Mouse (Mus musculus) layer of hippocampus, postnatal 25 days (tissue): ENCODE results near the gene Tmed1. TPM values are rescaled to one million over a fixed set of nuclear protein-coding genes. Genes with fewer than 3 reads are reported as not detected.
"Not testable (repeated sequence)": the region's sequence is repeated elsewhere in the genome, so short reads cannot be mapped to it uniquely, and the experiment has no call there.

ENCODE experiments used
- DNase-seq, 2 experiments: peaks; one replicate each; pipeline ENCODE4 v3.0.0; 2022; ENCODE audit warnings: mixed read lengths in 2 of 2, low spot score in 1 of 2; ENCODE audit errors: extremely low spot score in 1 of 2
- total RNA-seq, 2 experiments: library from RNA; stranded (reverse); gene quantifications; 2 replicates each; pipeline ENCODE4 v1.2.3; 2021

The Tmed1 gene
- total RNA-seq: 10 to 100 TPM; 12.9 to 14.0 TPM

DNA sequence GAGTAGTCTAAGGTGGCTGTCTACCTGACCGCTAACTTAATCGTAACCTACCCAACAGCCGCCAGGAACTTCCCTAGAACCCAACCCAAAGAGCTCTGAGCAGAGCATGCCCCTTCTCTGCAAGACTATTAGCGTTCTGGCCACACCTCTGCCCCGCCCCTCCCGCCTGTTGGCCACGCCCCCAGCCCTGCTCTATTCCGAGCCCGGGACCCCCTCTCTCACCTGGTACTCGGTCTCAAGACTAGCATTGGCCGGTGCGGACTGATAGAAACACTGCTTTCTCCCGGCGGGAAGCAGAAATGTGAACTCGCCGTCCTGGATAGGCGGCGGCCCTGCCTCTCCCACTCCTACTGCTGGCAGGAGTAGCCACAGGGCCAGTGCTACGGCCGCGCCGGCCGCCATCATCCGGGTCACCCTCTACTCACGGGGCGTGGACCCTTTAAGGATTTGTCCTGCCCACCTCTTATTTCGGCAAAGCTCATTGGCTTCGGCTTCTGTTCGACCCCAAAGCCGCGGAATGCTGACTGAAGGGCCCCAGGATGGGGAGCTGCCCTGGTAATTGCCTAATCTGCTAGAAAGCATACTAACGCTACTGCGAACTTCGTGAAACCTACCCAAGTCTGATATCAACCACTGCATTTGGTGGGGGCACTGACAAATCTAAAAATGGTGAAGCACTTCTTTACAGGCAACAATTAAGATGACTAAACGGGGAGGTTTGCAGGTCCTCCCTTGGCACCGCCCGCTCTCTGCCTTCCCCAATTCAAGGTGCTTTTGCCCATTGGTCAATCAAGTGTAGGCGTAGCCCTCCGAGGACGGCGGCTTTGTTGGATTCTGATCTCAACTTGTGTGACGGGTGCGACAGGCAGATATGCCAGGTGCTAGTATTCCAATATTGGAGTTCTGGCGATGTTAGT lies at the start of gene Tmed1:
Tmed1 (minus strand) TSS at position 481 of the 917 bp plus-strand sequence.
- peak; percentile 80 to 91 for DNase-seq

DNA sequence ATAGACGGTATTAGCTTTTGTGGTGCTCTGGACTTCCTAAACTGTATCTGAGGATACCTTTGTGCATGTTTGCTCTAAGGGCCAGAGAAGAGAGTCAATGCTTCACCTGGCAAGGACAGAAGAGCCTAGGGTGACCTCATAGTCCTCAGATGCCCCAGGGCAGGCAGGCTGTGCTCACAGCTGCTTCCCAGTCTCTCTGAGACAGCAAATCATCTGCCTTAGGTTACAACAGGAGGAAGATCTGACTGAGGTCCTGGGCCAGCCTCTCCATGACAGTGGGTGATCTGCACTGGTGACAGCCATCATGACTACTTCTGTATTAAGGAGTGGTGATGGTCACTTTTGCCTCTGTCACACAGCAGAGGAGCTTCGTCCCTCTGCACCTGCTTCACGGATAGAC lies 49.1 kb upstream of the Tmed1 start:
- no peak for DNase-seq

DNA sequence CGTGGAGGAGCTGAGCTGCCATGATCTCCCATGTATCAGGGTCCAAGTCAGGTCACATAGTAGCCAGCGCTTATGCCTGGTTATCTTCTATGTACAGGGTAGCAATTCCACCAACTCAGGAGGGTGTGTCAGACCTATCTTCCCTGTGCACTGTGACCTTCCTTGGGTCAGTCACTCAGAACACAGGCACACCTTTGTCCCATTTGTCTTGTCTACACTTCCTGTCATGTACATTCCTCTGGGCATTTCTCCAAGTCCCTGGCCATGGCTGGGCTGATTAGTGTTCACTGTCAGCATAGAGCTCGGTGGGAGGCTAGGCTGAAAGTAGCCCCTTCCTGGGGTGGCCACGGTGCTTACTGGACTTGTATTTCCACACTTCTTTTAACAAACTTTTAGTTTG lies 48.3 kb upstream of the Tmed1 start:
- DNase-seq: no peak

DNA sequence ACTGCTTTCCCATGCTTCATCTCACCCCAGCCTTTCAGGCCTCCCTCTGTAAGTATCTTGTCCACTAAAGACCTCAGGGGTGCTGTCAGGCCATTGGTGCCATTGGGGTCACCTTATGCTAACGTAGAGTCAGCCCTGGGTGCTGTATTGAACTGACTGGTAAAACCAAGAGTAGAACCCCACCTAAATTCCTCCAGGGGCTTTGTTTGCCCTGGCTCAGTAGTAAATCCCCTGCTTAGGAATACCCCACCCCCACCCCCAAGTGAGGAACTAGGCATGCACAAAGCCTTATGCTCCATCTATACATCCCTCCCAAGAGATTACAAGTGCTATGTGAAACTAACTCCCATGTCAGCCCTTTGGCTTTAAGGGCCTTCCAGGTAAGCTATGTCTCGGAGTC lies 47.5 kb upstream of the Tmed1 start:
- DNase-seq: no peak

DNA sequence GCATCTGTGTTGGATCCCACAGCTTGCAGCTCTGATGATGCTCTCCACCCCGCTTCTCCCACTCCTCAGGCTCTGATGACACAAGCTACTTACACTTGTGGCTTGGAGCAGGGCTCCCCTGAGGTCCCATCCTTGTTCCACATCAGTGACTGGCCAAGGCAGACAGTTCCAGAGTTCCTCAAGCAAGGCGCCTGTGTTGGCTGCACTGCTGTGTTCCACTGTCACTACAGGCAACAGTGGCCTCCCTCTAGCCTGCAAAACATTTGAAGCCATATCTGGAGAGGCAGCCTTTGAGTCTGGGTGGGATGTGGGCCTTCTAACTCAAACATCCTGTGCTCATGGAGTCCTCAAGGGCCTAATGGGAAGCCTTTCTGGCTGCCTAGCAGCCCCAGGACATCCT lies 46.9 kb upstream of the Tmed1 start:
- DNase-seq: no peak

DNA sequence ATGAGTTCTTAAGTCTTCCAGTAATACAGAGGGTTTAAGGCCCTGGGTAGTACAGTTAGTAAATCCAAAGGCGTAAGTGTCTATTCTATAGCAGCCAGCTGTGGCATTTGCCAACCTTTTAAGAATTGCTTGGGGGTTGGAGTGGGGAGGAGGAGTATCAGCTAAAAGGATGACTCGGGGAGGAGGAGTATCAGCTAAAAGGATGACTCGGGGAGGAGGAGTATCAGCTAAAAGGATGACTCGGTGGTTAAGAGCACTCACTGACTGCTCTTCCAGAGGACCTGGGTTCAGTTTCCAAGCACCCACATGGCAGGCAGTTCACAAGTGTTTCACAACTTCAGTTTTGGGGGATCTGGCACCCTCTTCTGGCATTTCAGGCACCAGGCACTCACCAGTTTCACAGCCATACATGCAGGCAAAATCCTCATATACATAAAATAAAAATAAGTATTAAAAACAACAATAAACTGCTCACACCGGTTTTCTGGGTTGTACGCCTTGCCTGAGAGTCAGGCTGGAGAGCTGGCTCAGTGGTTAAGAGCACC lies 45.2 kb upstream of the Tmed1 start:
- DNase-seq: no peak

DNA sequence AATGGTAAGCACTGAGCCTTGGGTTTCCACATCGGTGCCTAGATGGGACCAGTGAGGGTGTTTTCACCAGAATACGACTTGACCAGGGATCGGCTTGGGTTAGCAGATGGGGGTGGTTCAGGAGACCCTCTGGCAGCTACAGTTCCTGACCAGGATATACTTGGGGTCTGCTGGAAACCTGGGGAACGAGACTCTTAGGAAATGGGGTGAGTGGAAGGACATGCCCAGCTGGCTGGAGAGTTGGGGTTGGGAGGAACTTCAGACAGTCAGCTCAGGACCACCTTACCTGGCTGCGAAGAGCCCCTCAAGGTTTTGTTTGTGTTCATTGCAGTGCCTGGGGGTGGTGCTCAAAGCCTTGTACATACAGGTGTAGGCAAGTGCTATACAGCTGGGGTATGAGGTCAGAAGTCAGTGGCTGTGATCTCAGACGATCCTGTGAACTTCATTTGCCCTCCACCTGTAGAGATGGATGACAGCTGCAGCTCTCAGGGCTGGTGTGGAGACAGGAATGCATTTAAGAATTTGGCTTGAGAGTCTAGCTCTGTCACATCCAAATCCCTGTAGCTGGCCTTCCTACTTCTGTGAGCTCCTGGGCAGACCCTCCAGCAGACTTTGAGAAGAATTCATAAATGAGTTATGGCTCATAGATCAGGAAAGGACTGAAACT lies 43.7 kb upstream of the Tmed1 start:
- no peak for DNase-seq

DNA sequence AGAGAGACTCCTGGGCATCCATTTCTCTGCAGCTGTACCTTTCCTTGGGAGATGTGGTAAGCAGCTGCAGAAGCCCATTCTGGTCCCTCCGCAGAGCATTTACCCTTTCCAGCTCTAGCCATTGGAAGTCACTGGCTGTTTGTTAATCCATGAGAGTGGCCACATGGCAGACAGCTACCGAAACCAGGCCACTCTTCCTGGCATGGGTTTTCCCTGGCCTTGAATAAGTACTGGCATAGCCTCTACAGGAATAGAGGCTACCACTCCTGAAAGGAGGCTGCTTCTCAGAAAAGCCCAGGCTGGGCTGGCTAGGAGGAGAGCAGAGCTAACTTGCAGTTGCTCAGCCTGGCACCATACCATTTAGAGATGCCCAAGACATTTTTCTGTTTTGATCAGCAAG lies 41.0 kb upstream of the Tmed1 start:
- DNase-seq: no peak

DNA sequence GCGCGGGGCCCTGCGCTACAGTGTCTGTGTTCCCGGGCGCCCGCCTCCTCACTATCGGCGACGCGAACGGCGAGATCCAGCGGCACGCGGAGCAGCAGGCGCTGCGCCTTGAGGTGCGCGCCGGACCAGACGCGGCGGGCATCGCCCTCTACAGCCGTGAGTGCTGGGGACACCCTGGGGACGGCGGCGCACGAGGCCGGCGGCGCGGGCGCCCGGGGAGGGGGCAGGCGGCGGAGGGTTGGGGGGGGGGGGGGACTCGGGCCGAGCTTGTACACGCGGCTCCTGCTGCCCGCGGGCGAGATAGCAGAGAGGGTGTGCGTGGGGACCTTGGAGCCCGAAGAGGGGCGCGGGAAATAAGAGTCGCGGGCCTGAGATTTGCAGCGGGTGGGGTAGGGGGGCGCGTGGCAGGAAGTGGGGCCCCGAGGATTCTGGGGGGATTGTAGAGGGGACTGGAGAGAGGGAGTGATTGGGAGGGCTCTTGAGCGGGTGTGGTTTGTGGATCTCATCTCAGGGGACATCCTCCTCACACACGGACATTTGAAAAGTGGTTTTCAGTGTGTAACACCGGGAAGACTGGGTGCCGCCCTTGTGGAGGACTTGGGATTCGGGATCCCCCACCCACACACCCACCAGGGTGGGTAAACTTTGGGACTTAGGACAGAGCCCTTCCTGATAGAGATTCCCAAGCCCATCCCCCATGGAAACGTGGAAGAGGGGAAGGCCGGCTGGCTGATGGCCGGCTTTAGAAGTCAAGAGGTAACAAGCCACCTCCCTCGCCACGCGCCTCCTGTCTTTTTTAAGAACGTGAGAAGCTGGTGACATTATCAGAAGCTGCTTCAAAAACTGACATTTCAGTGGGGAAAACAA lies 37.3 kb upstream of the Tmed1 start:
- DNase-seq: peak in 1 of 2 experiments; percentile 41

DNA sequence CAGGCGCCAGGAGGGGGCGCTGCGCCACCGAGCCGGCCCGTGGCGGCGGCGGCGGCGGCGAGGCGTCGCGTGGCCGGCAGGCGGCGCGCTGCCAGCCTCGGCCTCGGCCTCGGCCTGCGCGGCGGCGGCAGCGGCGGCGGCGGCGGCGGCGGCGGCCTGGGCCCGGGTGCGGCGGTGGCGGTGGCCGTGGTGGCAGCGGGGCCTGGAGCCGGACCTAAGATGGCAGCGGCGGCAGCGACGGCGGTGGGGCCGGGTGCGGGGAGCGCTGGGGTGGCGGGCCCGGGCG lies 36.7 kb upstream of the Tmed1 start, which contains the start of gene Carm1:
Carm1 (plus strand) TSS at position 106 of the 286 bp plus-strand sequence.
- peak in 1 of 2 experiments; percentile 50 for DNase-seq

DNA sequence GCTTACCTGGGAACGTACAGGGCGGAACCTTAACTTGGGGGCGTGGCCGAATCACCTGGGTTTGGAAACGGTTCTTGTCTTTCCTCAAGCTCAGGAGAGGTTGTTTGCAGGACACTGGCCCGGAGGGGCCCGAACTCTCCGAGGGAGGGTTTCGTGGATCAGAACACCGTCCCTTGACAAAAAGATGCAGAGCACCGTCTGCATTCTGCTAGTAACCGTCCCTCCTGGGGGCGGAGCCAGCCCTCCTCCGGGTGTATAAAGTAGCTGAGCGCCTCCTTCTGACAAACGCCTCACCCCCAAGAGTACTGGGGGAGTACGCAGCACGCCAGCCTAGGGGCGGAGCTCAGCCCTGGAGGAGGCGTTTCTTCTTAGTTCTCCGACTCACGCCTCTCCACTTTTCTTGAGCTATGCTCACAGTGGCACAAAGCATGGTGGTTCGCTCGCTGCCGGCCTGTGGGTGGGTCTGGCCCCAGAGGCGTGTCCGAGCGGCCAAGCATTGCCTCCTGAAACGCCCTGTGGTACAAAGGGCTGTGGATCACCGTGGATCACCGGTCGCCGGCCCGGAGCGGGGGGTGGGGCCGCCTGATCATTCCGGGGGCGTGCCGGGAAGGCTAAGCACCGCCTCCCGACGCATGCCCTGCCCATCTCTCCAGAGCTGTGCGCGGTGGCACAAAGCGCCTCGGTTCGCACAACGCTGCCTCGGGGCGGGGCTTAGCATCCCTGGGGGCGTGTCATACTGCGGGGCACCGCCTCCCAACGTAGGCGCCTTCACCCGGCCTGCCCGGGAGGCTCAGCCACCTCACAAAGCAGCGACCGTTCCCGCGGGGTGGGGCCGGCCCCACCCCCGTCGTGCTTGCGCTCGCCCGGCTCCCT lies 36.1 kb upstream of the Tmed1 start:
- peak; percentile 92 to 97 for DNase-seq

DNA sequence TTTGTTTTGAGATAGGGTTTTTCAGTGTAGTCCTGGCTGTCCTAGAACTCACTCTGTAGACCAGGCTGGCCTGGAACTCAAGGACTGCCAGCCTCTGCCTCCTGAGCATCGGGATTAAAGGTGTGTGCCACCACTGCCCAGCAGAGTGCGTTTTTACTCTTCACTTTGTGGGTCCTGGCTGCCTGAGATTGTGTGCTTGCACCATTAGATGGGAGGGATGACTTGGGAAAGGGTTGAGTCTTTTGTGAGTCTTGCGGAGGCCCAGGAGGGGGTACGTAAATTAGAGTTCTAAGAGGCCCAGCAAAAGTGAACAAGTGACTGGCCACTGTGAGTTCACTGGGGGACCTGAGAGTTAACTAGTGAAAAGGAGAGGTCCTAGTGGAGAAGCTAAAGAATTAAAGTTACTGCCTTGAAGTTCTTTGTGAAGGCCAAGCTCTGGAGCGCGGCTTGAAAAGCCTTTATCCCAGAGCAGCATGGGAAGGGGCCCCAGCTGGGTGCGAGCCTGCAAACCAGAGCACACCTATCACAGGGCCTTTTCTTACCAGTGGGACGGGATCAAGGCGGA lies 35.4 kb upstream of the Tmed1 start:
- no peak for DNase-seq

DNA sequence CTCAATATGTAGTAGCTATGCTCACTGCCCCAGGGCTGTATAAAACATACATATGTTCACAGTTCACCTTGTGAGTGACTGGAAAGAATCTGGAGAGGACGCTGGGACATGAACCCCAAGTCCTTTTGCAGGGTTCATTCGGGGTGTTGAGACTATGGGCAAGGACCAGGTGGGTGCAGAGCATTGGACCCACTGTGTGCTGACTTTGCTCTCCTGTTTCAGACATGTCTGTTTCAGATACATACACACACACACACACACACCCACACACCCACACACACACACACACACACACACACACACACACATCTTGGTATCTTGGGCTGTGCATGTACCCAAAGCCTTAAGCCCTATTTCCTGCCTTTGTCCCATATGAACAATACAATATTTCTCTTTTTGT lies 31.9 kb upstream of the Tmed1 start:
- not testable (repeated sequence) for DNase-seq

DNA sequence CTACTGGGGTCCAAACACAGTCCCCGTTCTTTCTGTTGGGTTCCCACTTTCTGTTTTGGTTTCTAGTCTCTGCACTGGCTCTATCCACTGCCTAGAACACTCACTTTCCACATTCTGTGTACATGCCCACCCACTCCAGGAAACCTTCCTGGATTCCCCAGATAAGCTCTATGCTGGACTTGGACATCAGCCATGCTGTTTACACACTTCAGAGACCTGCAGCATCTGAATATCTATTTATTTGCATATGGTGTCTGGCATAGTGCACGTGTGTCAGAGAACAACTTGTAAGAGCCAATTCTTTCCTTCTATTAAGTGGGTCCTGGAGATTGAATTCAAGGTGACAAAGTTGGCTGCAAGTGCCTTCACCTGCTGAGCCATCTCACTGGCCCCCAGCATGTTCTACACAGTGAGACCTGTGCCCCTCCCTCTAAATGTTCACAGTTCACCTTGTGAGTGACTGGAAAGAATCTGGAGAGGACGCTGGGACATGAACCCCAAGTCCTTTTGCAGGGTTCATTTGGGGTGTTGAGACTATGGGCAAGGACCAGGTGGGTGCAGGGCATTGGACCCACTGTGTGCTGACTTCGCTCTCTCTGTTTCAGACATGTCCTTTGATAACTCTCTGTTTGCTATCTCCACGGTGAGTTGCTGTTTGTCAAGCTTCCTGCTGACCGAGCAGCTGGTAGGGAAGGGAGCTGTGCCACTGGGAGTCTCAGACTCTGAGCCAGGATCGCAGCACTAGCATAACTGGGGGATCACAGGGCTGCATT lies 30.1 kb upstream of the Tmed1 start:
- no peak for DNase-seq

DNA sequence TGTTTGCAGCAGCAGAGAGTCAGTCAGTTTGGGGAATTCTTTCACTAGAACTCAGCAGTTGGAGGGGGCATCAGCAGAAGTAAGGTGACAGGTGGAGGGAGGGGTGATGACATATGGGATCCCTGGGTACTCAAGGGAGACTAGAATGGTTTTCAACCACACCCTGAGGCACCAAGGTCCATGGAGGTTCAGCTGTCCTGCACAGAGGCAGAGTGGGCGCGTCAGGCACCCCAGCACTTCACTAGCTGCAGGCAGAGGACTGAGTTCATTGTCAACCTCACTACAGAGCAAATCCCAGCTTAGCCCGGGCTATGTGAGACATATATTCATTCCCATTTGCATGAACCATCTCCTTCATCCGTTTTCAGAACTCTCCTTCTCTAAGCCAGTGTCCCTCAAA lies 27.0 kb upstream of the Tmed1 start:
- no peak for DNase-seq

DNA sequence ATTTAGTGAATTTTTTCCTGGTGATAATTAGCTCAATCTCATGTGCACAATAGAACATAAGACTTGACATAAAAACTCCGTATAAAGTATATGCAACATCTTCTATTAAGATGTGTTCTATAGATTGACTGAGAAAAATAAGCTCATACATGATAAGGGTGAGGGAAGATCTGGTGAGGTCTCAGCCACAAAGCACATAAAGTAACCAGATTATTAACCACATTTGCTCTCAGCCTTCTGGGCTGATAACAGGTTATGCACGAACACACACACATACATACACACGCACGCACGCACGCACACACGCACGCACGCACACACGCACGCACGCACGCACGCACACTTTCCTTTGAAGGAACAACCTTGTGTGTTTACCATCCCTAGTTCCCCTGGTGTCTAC lies 26.4 kb upstream of the Tmed1 start:
- no peak for DNase-seq

DNA sequence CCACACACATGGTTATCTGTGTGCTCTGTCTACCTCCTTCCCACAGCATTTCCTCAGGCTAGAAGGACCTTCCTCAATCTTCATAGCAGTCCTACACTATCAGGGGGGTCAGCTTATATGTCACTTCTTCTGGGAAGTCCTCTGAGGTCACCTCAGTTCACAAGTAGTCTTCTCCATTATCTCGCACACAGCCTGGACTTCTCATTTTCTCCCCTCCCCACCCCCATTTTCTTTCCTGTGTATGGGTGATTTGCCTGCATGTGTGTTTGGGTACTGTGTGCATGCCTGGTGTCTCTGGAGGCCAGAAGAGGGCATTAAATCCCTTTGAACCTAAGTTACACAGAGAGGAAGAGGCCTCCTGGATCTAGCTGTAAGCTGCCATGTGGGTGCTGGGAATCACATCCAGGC lies 17.9 kb upstream of the Tmed1 start:
- DNase-seq: no peak

DNA sequence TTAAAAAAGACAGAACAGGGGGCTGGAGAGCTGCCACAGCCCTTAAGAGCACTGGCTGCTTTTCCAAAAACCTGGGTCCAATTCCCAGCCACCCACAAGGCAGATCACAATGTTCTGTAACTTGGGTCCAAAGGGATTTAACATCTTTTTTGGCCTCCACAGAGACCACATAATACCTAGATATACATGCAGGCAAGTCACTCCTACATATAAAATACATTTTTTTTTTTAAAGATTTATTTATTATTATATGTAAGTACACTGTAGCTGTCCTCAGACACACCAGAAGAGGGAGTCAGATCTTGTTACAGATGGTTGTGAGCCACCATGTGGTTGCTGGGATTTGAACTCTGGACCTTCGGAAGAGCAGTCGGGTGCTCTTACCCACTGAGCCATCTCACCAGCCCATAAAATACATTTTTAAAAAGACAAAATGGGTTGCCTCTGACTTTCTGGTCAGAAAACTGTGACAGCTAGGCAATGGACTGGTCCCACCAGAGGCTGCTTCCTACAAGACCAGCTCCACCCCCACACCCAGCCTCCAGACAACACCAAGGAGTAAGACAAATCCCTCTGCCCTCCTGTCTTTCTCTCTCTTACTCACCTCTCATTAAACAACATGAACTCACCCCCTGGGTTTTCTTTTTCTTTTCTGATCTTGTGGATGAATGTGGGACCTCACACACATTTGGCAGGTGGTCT lies 17.2 kb upstream of the Tmed1 start:
- DNase-seq: no peak
